Mouse (Mus musculus): ENCODE measurements around the gene Egln2. TPM values are rescaled to one million over a fixed set of nuclear protein-coding genes. Genes with fewer than 3 reads are reported as not detected.
A peak's percentile ranks its signal among the peaks of the same experiment; 100 is the strongest.

Gene Egln2
- polyA plus RNA-seq, 2 experiments, result 11.7 to 23.3 TPM

- 37% methylated on average over 4 of the region's 4 CpGs for WGBS (ENCODE audit: insufficient replicate concordance)
- H3K27ac ChIP-seq, result no peak overlapping the region
Observed at GRCm38 (mm10) chr7:27118033-27118511, 48.5 kb downstream of the Egln2 start.

DNA sequence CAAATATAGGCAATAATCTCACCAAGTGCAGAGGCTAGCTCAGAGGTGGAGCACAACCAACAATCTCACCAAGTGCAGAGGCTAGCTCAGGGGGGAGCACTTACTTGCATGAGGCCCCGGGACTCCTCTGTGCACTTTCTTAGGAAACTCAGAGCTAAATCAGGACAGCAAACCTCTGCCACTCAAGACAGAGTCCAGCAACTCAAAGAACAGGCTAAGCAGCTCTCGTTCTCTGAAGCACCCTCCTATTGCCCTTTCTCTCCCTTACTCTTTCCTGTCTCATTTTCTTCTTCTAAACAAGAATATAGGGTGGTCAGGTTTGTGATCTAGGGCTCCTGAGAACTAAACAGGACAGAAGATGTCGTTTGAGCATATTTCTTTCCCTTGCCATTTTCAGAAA lies 54.6 kb downstream of the Egln2 start:
- ATAC-seq (ENCODE audit: insufficient read depth), result no peak
- DNase-seq (ENCODE audit: low read depth in 3 of 3, low spot score in 3 of 3), result no peak
- TF ChIP-seq EP300 (IDR thresholded peaks at IDR 0.05; ENCODE audit: low read depth) (no peak), CTCF (IDR thresholded peaks at IDR 0.05; ENCODE audit: low read depth) (no peak)
- WGBS (ENCODE audit: insufficient replicate concordance), result 46% methylated on average over 3 of the region's 3 CpGs
- H3K27ac ChIP-seq, result no peak overlapping the region
- H3K36me3 ChIP-seq (replicated peaks; ENCODE audit: control insufficient read depth, insufficient read depth, low read depth), result no peaks in the 10 kb centered on the region
- H3K4me3 ChIP-seq (ENCODE audit: insufficient read depth in 1 of 2, low read depth in 2 of 2, low read length in 2 of 2), result no peak overlapping the region
- H3K9me3 ChIP-seq (ENCODE audit: control insufficient read depth, low read length), result no peaks in the 10 kb centered on the region
- no peaks in the 10 kb centered on the region for H3K27me3 ChIP-seq (ENCODE audit: control insufficient read depth, insufficient read depth, low read length)
- H3K4me2 ChIP-seq (ENCODE audit: low read depth), result no peak overlapping the region
- H3K9ac ChIP-seq (replicated peaks), result no peak overlapping the region
- H3K4me1 ChIP-seq (replicated peaks; ENCODE audit: control insufficient read depth in 2 of 2, insufficient read depth in 2 of 2, low read length in 1 of 2), result no peaks in the 10 kb centered on the region

More at GRCm38 (mm10) chr7:27118033-27118511, 48.5 kb downstream of the Egln2 start:
- ATAC-seq (ENCODE audit: insufficient read depth), result no peak
- Histone ChIP-seq H3K9ac (replicated peaks) (no peak overlapping the region), H3K9me3 (ENCODE audit: control insufficient read depth, low read length) (no peaks in the 10 kb centered on the region), H3K27me3 (ENCODE audit: control insufficient read depth, insufficient read depth, low read length) (no peaks in the 10 kb centered on the region), H3K4me1 (replicated peaks; ENCODE audit: control insufficient read depth in 2 of 2, insufficient read depth in 2 of 2, low read length in 1 of 2) (no peaks in the 10 kb centered on the region), H3K36me3 (replicated peaks; ENCODE audit: control insufficient read depth, insufficient read depth, low read depth) (no peaks in the 10 kb centered on the region), H3K4me2 (ENCODE audit: low read depth) (no peak overlapping the region), H3K4me3 (ENCODE audit: insufficient read depth in 1 of 2, low read depth in 2 of 2, low read length in 2 of 2) (no peak overlapping the region)
- TF ChIP-seq CTCF (IDR thresholded peaks at IDR 0.05; ENCODE audit: low read depth), result no peak
- TF ChIP-seq EP300 (IDR thresholded peaks at IDR 0.05; ENCODE audit: low read depth), result no peak
- no peak for DNase-seq (ENCODE audit: low read depth in 3 of 3, low spot score in 3 of 3)

DNA sequence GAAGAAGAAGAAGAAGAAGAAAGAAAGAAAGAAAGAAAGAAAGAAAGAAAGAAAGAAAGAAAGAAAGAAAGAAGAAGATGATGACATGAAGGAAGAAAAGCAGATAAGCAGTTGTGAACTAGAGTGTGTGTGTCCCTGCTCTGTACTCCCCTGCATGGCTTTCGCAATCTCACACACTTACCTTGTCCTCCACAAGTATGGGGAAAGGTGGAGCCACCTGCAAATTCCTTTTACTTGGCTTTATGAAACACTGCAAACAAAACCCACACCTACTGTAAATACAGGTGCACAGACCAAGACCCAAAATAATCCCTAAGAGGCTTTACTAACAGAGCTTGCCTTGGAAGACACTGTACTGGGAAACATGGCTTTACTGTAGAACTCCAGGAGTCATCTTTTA lies 55.6 kb downstream of the Egln2 start:
- H3K9ac ChIP-seq (replicated peaks), result no peak overlapping the region
- no peaks in the 10 kb centered on the region for H3K9me3 ChIP-seq (ENCODE audit: control insufficient read depth, low read length)
- H3K27me3 ChIP-seq (ENCODE audit: control insufficient read depth, insufficient read depth, low read length), result no peaks in the 10 kb centered on the region
- H3K4me1 ChIP-seq (replicated peaks; ENCODE audit: control insufficient read depth in 2 of 2, insufficient read depth in 2 of 2, low read length in 1 of 2), result no peaks in the 10 kb centered on the region
- H3K4me2 ChIP-seq (ENCODE audit: low read depth), result no peak overlapping the region
- H3K4me3 ChIP-seq (ENCODE audit: insufficient read depth in 1 of 2, low read depth in 2 of 2, low read length in 2 of 2), result no peak overlapping the region
- WGBS (ENCODE audit: insufficient replicate concordance), result 59% methylated on average over 1 of the region's 1 CpGs
- DNase-seq (ENCODE audit: low read depth in 3 of 3, low spot score in 3 of 3), result no peak
- no peak overlapping the region for H3K27ac ChIP-seq
- TF ChIP-seq CTCF (IDR thresholded peaks at IDR 0.05; ENCODE audit: low read depth), result no peak
- no peak for TF ChIP-seq EP300 (IDR thresholded peaks at IDR 0.05; ENCODE audit: low read depth)
- no peak for ATAC-seq (ENCODE audit: insufficient read depth)
- H3K36me3 ChIP-seq (replicated peaks; ENCODE audit: control insufficient read depth, insufficient read depth, low read depth), result no peaks in the 10 kb centered on the region

DNA sequence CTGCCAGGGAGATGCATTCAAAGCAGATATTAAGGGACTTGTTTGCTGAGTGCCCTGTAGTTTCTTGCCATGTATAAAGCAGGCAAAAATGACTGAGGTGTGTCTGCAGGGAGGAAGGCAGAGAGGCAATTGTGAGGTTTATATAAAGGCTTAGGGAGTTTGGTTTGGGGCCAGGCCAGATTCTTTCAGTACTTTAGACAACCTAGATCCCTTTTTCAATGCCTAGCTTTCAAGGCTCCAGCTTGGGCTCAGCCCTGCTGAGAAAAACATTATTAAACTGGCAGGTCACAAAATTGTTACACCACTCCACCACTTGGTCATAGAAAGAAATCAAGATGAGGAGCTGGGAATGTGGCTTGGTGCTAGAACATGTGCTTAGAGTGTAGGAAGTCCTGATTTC lies 56.3 kb downstream of the Egln2 start:
- Histone ChIP-seq H3K9me3 (ENCODE audit: control insufficient read depth, low read length) (no peaks in the 10 kb centered on the region), H3K27me3 (ENCODE audit: control insufficient read depth, insufficient read depth, low read length) (no peaks in the 10 kb centered on the region), H3K36me3 (replicated peaks; ENCODE audit: control insufficient read depth, insufficient read depth, low read depth) (no peaks in the 10 kb centered on the region), H3K4me3 (ENCODE audit: insufficient read depth in 1 of 2, low read depth in 2 of 2, low read length in 2 of 2) (no peak overlapping the region), H3K9ac (replicated peaks) (no peak overlapping the region), H3K4me1 (replicated peaks; ENCODE audit: control insufficient read depth in 2 of 2, insufficient read depth in 2 of 2, low read length in 1 of 2) (no peaks in the 10 kb centered on the region), H3K4me2 (ENCODE audit: low read depth) (no peak overlapping the region), H3K27ac (no peak overlapping the region)
- ATAC-seq (ENCODE audit: insufficient read depth) (no peak), DNase-seq (ENCODE audit: low read depth in 3 of 3, low spot score in 3 of 3) (no peak)
- TF ChIP-seq CTCF (IDR thresholded peaks at IDR 0.05; ENCODE audit: low read depth), result no peak

MicroRNAs within 50 kb of the gene (microRNA counts, 519-probe panel; counts per million panel counts)
- 69.9 counts per million for microRNA mmu-miR-1191

Small RNA genes lying within 50 kb of the gene (microRNA-seq; reads per million reads assigned to microRNA genes)
- gene Mir1191 (11.8 reads per million, percentile 23 among the genes with 10 or more reads in this experiment), gene Mir3101 (not detected)

Other genes with a start within 250 kb of the Egln2 start
- gene Cyp2a22, start 227.4 kb downstream of the Egln2 start, polyA plus RNA-seq (2012; rRNA removed), result 0.56 and 0.62 TPM in 2 replicates
- gene Cyp2a22, start 227.4 kb downstream of the Egln2 start, polyA plus RNA-seq (2014; fragmentation: Nextera tagmentation; extraction: Ambion mirVana), result 0.37 and 0.61 TPM in 2 replicates
- 2.0 and 2.5 TPM in 2 replicates for gene Cyp2a12, start 137.7 kb downstream of the Egln2 start, polyA plus RNA-seq (2012; rRNA removed)
- 1.8 and 2.6 TPM in 2 replicates for gene Cyp2a12, start 137.7 kb downstream of the Egln2 start, polyA plus RNA-seq (2014; fragmentation: Nextera tagmentation; extraction: Ambion mirVana)
- 0.09 and 0.21 TPM in 2 replicates for gene Cyp2f2, start 46.9 kb downstream of the Egln2 start, polyA plus RNA-seq (2012; rRNA removed)
- 0.32 and 0.45 TPM in 2 replicates for gene Cyp2f2, start 46.9 kb downstream of the Egln2 start, polyA plus RNA-seq (2014; fragmentation: Nextera tagmentation; extraction: Ambion mirVana)
- not detected in 2 replicates for gene Cyp2t4, start 13.1 kb downstream of the Egln2 start, polyA plus RNA-seq (2012; rRNA removed)
- gene Cyp2t4, start 13.1 kb downstream of the Egln2 start, polyA plus RNA-seq (2014; fragmentation: Nextera tagmentation; extraction: Ambion mirVana), result not detected in 2 replicates
- gene Rab4b, start 12.1 kb upstream of the Egln2 start, polyA plus RNA-seq (2012; rRNA removed), result 15.2 and 15.9 TPM in 2 replicates
- gene Rab4b, start 12.1 kb upstream of the Egln2 start, polyA plus RNA-seq (2014; fragmentation: Nextera tagmentation; extraction: Ambion mirVana), result 18.3 and 19.1 TPM in 2 replicates
- gene Gm21983, start 14.3 kb upstream of the Egln2 start, polyA plus RNA-seq (2012; rRNA removed), result 0.04 TPM in 2 replicates
- gene Gm21983, start 14.3 kb upstream of the Egln2 start, polyA plus RNA-seq (2014; fragmentation: Nextera tagmentation; extraction: Ambion mirVana), result 0.28 TPM in 1 of 2 replicates, not detected in the other
- gene Mia, start 14.4 kb upstream of the Egln2 start, polyA plus RNA-seq (2012; rRNA removed), result 0.55 and 0.67 TPM in 2 replicates
- gene Mia, start 14.4 kb upstream of the Egln2 start, polyA plus RNA-seq (2014; fragmentation: Nextera tagmentation; extraction: Ambion mirVana), result 0.52 TPM in 1 of 2 replicates, not detected in the other
- gene BC024978, start 29.0 kb upstream of the Egln2 start, polyA plus RNA-seq (2012; rRNA removed), result 1.9 and 2.4 TPM in 2 replicates
- gene BC024978, start 29.0 kb upstream of the Egln2 start, polyA plus RNA-seq (2014; fragmentation: Nextera tagmentation; extraction: Ambion mirVana), result 0.56 and 0.59 TPM in 2 replicates
- 77.6 and 93.3 TPM in 2 replicates for gene Snrpa, start 29.5 kb upstream of the Egln2 start, polyA plus RNA-seq (2012; rRNA removed)
- 82.6 and 90.6 TPM in 2 replicates for gene Snrpa, start 29.5 kb upstream of the Egln2 start, polyA plus RNA-seq (2014; fragmentation: Nextera tagmentation; extraction: Ambion mirVana)
- 2.0 and 2.3 TPM in 2 replicates for gene Itpkc, start 61.9 kb upstream of the Egln2 start, polyA plus RNA-seq (2012; rRNA removed)
- 1.3 and 1.5 TPM in 2 replicates for gene Itpkc, start 61.9 kb upstream of the Egln2 start, polyA plus RNA-seq (2014; fragmentation: Nextera tagmentation; extraction: Ambion mirVana)
- 9.3 and 12.4 TPM in 2 replicates for gene Coq8b, start 66.2 kb upstream of the Egln2 start, polyA plus RNA-seq (2012; rRNA removed)
- 17.7 and 19.8 TPM in 2 replicates for gene Coq8b, start 66.2 kb upstream of the Egln2 start, polyA plus RNA-seq (2014; fragmentation: Nextera tagmentation; extraction: Ambion mirVana)
- 1.9 and 2.1 TPM in 2 replicates for gene Numbl, start 91.6 kb upstream of the Egln2 start, polyA plus RNA-seq (2012; rRNA removed)
- 0.72 and 0.83 TPM in 2 replicates for gene Numbl, start 91.6 kb upstream of the Egln2 start, polyA plus RNA-seq (2014; fragmentation: Nextera tagmentation; extraction: Ambion mirVana)
- gene Ltbp4, start 170.9 kb upstream of the Egln2 start, polyA plus RNA-seq (2012; rRNA removed), result 5.2 and 5.5 TPM in 2 replicates
- gene Ltbp4, start 170.9 kb upstream of the Egln2 start, polyA plus RNA-seq (2014; fragmentation: Nextera tagmentation; extraction: Ambion mirVana), result 2.5 and 3.0 TPM in 2 replicates
- gene Shkbp1, start 189.2 kb upstream of the Egln2 start, polyA plus RNA-seq (2012; rRNA removed), result 19.1 and 24.7 TPM in 2 replicates
- gene Shkbp1, start 189.2 kb upstream of the Egln2 start, polyA plus RNA-seq (2014; fragmentation: Nextera tagmentation; extraction: Ambion mirVana), result 11.8 and 15.1 TPM in 2 replicates
- gene Gm20479, start 190.6 kb upstream of the Egln2 start, polyA plus RNA-seq (2012; rRNA removed), result 0.09 and 0.40 TPM in 2 replicates
- gene Gm20479, start 190.6 kb upstream of the Egln2 start, polyA plus RNA-seq (2014; fragmentation: Nextera tagmentation; extraction: Ambion mirVana), result not detected in 2 replicates